Mouse (Mus musculus) liver, embryonic 14.5 days (tissue): ENCODE measurements around the gene Shtn1. TPM values are rescaled to one million over a fixed set of nuclear protein-coding genes. Genes with fewer than 3 reads are reported as not detected.

Experiments
- ATAC-seq: fragments of 200-750 bp; cut with Nextera tagmentation; 2 replicates; pipeline ENCODE4 v1.8.0; 2017; ENCODE audit warnings: moderate number of reproducible peaks, mild to moderate bottlenecking, moderate library complexity; ENCODE audit not compliant: insufficient read depth
- DNase-seq, 3 experiments: peaks; one replicate each; pipeline ENCODE4 v3.0.0-alpha.2; 2012 to 2013; ENCODE audit warnings: low read depth in 3 of 3, low spot score in 3 of 3
- H3K27ac ChIP-seq: fragments of 300-500 bp; sonication (generic); 2 replicates; pipeline ENCODE4 v1.5.1; 2014; ENCODE audit warnings: moderate library complexity, mild to moderate bottlenecking, control low read depth, inconsistent platforms
- H3K27me3 ChIP-seq: fragments of 300-500 bp; sonication (generic); 2 replicates; pipeline ENCODE4 v1.6.1; 2014; ENCODE audit warnings: mild to moderate bottlenecking, low read length, moderate library complexity; ENCODE audit not compliant: control insufficient read depth, insufficient read depth
- H3K36me3 ChIP-seq: fragments of 300-500 bp; sonication (generic); replicated peaks from 2 replicates; pipeline ENCODE4 v1.6.1; 2014; ENCODE audit warnings: low read depth; ENCODE audit not compliant: control insufficient read depth, insufficient read depth
- H3K4me1 ChIP-seq, 2 experiments: fragments of 200-500 bp in 1 of 2; fragments of 300-500 bp in 1 of 2; sonication (generic) in 1 of 2; replicated peaks; 2 replicates each; pipeline ENCODE4 v1.6.1; 2012 to 2014; ENCODE audit warnings: antibody characterized with exemption in 1 of 2, inconsistent platforms in 1 of 2, low read length in 1 of 2; ENCODE audit not compliant: control insufficient read depth in 2 of 2, insufficient read depth in 2 of 2
- H3K4me2 ChIP-seq: fragments of 300-500 bp; sonication (generic); 2 replicates; pipeline ENCODE4 v1.6.1; 2014; ENCODE audit warnings: low read depth, mild to moderate bottlenecking, control low read depth, moderate library complexity
- H3K4me3 ChIP-seq, 2 experiments: fragments of 200-500 bp in 1 of 2; fragments of 300-500 bp in 1 of 2; sonication (generic) in 1 of 2; 2 replicates each; pipeline ENCODE4 v1.5.1; 2012 to 2014; ENCODE audit warnings: low read depth in 2 of 2, low read length in 2 of 2, mild to moderate bottlenecking in 2 of 2, control low read depth in 1 of 2, inconsistent platforms in 1 of 2, moderate library complexity in 1 of 2; ENCODE audit not compliant: insufficient read depth in 1 of 2
- H3K9ac ChIP-seq: fragments of 300-500 bp; sonication (generic); replicated peaks from 2 replicates; pipeline ENCODE4 v1.6.1; 2014; ENCODE audit warnings: mild to moderate bottlenecking, control low read depth, moderate library complexity
- H3K9me3 ChIP-seq: fragments of 300-500 bp; sonication (generic); 2 replicates; pipeline ENCODE4 v1.6.1; 2016; ENCODE audit warnings: low read length, mixed read lengths; ENCODE audit not compliant: control insufficient read depth
- CTCF ChIP-seq: IDR thresholded peaks from 2 replicates; pipeline ENCODE4 v1.5.1; 2016; ENCODE audit warnings: antibody characterized with exemption, low read depth, control low read depth
- EP300 ChIP-seq: IDR thresholded peaks from 2 replicates; pipeline ENCODE4 v1.6.1; 2016; ENCODE audit warnings: antibody characterized with exemption, low read depth
- WGBS: fragments of 180-500 bp; shearing (Covaris S2); extraction: QIAGEN DNeasy Blood & Tissue Kit; methylation state at CpG from one replicate; pipeline ENCODE4 v1.1.7; 2014; ENCODE audit not compliant: insufficient replicate concordance; 5-methylcytosine and 5-hydroxymethylcytosine counted together
- polyA plus RNA-seq, 2 experiments: library from polyadenylated mRNA; depleted of rRNA in 1 of 2; stranded (reverse) in 1 of 2; unstranded in 1 of 2; fragments of >200 nt; fragmentation: Nextera tagmentation in 1 of 2; extraction: Ambion mirVana in 1 of 2; gene quantifications; 2 replicates each; pipeline versions ENCODE4 v1.2.1 to v1.2.3; 2012 to 2014

The Shtn1 gene
- polyA plus RNA-seq, 2 experiments: 0.41 to 0.57 TPM

- Histone ChIP-seq H3K27me3 (no peaks in the 10 kb centered on the region), H3K4me1 (no peaks in the 10 kb centered on the region), H3K36me3 (no peaks in the 10 kb centered on the region), H3K4me3 (no peak overlapping the region), H3K9ac (no peak overlapping the region), H3K27ac (no peak overlapping the region), H3K9me3 (no peaks in the 10 kb centered on the region), H3K4me2 (no peak overlapping the region)
- TF ChIP-seq EP300 (no peak), CTCF (no peak)
- 67% methylated on average over 8 of the region's 8 CpGs for WGBS
- no peak for DNase-seq
- no peak for ATAC-seq
These were observed 112.9 kb downstream of the Shtn1 start for GRCm38 (mm10) chr19:58963011-58963410.

GRCm38 (mm10) chr19:58954779-58955178 is 121.1 kb downstream of the Shtn1 start:
- H3K9ac ChIP-seq: no peak overlapping the region
- H3K4me1 ChIP-seq: no peaks in the 10 kb centered on the region
- H3K4me2 ChIP-seq: no peak overlapping the region
- ATAC-seq (no peak), DNase-seq (no peak)
- H3K36me3 ChIP-seq: no peaks in the 10 kb centered on the region
- H3K9me3 ChIP-seq: no peaks in the 10 kb centered on the region
- 75% methylated on average over 8 of the region's 8 CpGs for WGBS
- H3K4me3 ChIP-seq: no peak overlapping the region
- no peak overlapping the region for H3K27ac ChIP-seq
- H3K27me3 ChIP-seq: peaks cover 5% of the 10 kb centered on the region
- TF ChIP-seq CTCF (no peak), EP300 (no peak)

GRCm38 (mm10) chr19:58952236-58952635 is 123.7 kb downstream of the Shtn1 start:
- WGBS: 53% methylated on average over 12 of the region's 13 CpGs
- TF ChIP-seq CTCF: no peak
- no peak for TF ChIP-seq EP300
- Histone ChIP-seq H3K4me2 (no peak overlapping the region), H3K4me1 (no peaks in the 10 kb centered on the region), H3K9me3 (no peaks in the 10 kb centered on the region), H3K36me3 (no peaks in the 10 kb centered on the region), H3K27ac (no peak overlapping the region), H3K4me3 (no peak overlapping the region), H3K9ac (no peak overlapping the region), H3K27me3 (peaks cover 5% of the 10 kb centered on the region)
- ATAC-seq (no peak), DNase-seq (no peak)

GRCm38 (mm10) chr19:58951521-58951920 is 124.4 kb downstream of the Shtn1 start:
- Histone ChIP-seq H3K36me3 (no peaks in the 10 kb centered on the region), H3K27ac (no peak overlapping the region), H3K4me1 (no peaks in the 10 kb centered on the region), H3K4me2 (no peak overlapping the region), H3K9me3 (no peaks in the 10 kb centered on the region), H3K9ac (no peak overlapping the region), H3K4me3 (no peak overlapping the region), H3K27me3 (peaks cover 5% of the 10 kb centered on the region)
- ATAC-seq (no peak), DNase-seq (no peak)
- 60% methylated on average over 3 of the region's 3 CpGs for WGBS
- TF ChIP-seq EP300: no peak
- TF ChIP-seq CTCF: no peak

- DNase-seq (no peak), ATAC-seq (no peak)
- TF ChIP-seq EP300: no peak
- no peak for TF ChIP-seq CTCF
- H3K9me3 ChIP-seq: no peaks in the 10 kb centered on the region
- H3K4me2 ChIP-seq: no peak overlapping the region
- no peaks in the 10 kb centered on the region for H3K27me3 ChIP-seq
- H3K36me3 ChIP-seq: no peaks in the 10 kb centered on the region
- no peak overlapping the region for H3K9ac ChIP-seq
- peaks cover 0 to 7% of the 10 kb centered on the region in 2 experiments; a peak in 2 of 4 replicates for H3K4me1 ChIP-seq
- no peak overlapping the region for H3K27ac ChIP-seq
- 42% methylated on average over 7 of the region's 7 CpGs for WGBS
- H3K4me3 ChIP-seq: no peak overlapping the region
These were observed 129.9 kb downstream of the Shtn1 start for GRCm38 (mm10) chr19:58945959-58946358.
